ENCODE assay signal across 19 mouse cellular contexts in the genomic region with DNA sequence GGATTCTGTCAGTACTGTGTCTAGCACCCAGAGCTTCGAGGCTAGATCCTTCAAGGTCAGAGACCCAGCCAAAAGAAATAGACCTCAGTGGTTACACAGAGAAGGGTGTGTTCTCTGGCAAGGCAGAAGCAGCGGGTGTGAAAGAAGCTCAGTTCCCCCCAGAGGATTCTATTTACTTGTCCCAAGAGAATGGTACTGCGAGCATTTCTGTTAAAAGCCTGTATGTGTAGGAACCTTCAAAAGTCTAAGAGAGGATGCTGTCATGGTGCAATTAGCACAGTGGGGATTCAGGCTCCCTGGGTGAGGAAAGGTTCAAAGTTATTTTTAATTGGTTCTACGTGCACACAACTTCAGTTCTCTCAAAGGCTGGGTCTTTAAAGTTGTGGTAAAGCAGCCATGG. TPM values are rescaled to one million over a fixed set of nuclear protein-coding genes. Genes with fewer than 3 reads are reported as not detected.
DNase-seq lines count a peak whose midpoint lies in the region; ATAC-seq lines count a peak whose summit lies in the region.
"Had no signal": no experiment of that assay in that cellular context is flagged by ENCODE, and none has a peak within 500 bp of the region (broad histone marks: within the 10 kb centered on the region; RNA-seq: fewer than 3 reads in every experiment).

No protein-coding gene starts in this region.

- H3K36me3 ChIP-seq in heart, embryonic 11.5 days (ENCODE audit: control insufficient read depth, insufficient read depth, low read length) = peaks cover 5% of the 10 kb centered on the region
- H3K36me3 ChIP-seq in limb, embryonic 15.5 days = peaks cover 12% of the 10 kb centered on the region

- WGBS in heart, embryonic 11.5 days (ENCODE audit: insufficient replicate concordance) = 68% methylated on average over 4 of the region's 4 CpGs
- WGBS in limb, embryonic 15.5 days = 53% methylated on average over 4 of the region's 4 CpGs

- H3K4me2 ChIP-seq in heart, embryonic 11.5 days = no peak overlapping the region
- H3K4me2 ChIP-seq in limb, embryonic 15.5 days = no peak overlapping the region
- H3K4me2 ChIP-seq: limb, embryonic 12.5 days had no signal

- no peak overlapping the region for H3K4me3 ChIP-seq in heart, embryonic 11.5 days (ENCODE audit: low read depth, low read length)
- H3K4me3 ChIP-seq in limb, embryonic 15.5 days = no peak overlapping the region
- H3K4me3 ChIP-seq: heart, embryonic 10.5 days; limb, embryonic 12.5 days; megakaryocyte, embryonic 14.5 days had no signal

- H3K27ac ChIP-seq in heart, embryonic 11.5 days (ENCODE audit: low read depth, low read length) = no peak overlapping the region
- H3K27ac ChIP-seq in limb, embryonic 15.5 days = peak overlapping the region; percentile 86
- H3K27ac ChIP-seq: heart, embryonic 10.5 days had no signal

- no peaks in the 10 kb centered on the region for H3K27me3 ChIP-seq in heart, embryonic 11.5 days (ENCODE audit: control insufficient read depth, insufficient read depth, low read length)
- H3K27me3 ChIP-seq in limb, embryonic 15.5 days = no peaks in the 10 kb centered on the region
- H3K27me3 ChIP-seq: limb, embryonic 12.5 days had no signal

- DNase-seq in heart, adult 11 months = peak; percentile 76
- peak; percentile 68 for DNase-seq in A20 (ENCODE audit: low read depth, low spot score)
- peak; percentile 33 for DNase-seq in brain, adult 2 months (ENCODE audit: low read depth, low spot score)
- no peak for DNase-seq in frontal cortex, postnatal 10 days (ENCODE audit: low spot score in 2 of 2)
- DNase-seq in heart, postnatal 10 days = no peak
- DNase-seq in layer of hippocampus, postnatal 36 days = no peak
- DNase-seq: adrenal gland, adult 2 months; cerebellum, adult 8-10 months; gastrocnemius, postnatal 10 days; heart, postnatal 4 days; kidney, postnatal 25 days; lung, adult 18-20 months; thymus, postnatal 25 days had no signal

- no peaks in the 10 kb centered on the region for H3K9me3 ChIP-seq in heart, embryonic 11.5 days (replicated peaks; ENCODE audit: control insufficient read depth, low read length)
- H3K9me3 ChIP-seq in limb, embryonic 15.5 days = no peaks in the 10 kb centered on the region
- H3K9me3 ChIP-seq: heart, embryonic 10.5 days; limb, embryonic 12.5 days; megakaryocyte, embryonic 14.5 days had no signal

- no peak for ATAC-seq in heart, embryonic 11.5 days (replicated peaks; ENCODE audit: insufficient number of reproducible peaks, low FRiP score, low TSS enrichment)
- no peak for ATAC-seq in limb, embryonic 15.5 days (ENCODE audit: insufficient number of reproducible peaks, low FRiP score, low TSS enrichment, low read depth)
- ATAC-seq: forebrain, embryonic 14.5 days had no signal

- no peak overlapping the region for H3K9ac ChIP-seq in heart, embryonic 11.5 days (ENCODE audit: low read depth, low read length)
- H3K9ac ChIP-seq in limb, embryonic 15.5 days = no peak overlapping the region
- H3K9ac ChIP-seq: limb, embryonic 12.5 days had no signal

- intact Hi-C loops in heart, postnatal 10 days (cut with DNase I) = no loop called here

- peaks cover 6% of the 10 kb centered on the region; the same call in 1 of the 2 replicates for H3K4me1 ChIP-seq in heart, embryonic 11.5 days (ENCODE audit: control insufficient read depth, insufficient read depth, low read length)
- peaks cover 16% of the 10 kb centered on the region for H3K4me1 ChIP-seq in limb, embryonic 15.5 days
- H3K4me1 ChIP-seq: megakaryocyte, embryonic 14.5 days had no signal

RNA-seq across cellular contexts. Expression of a gene that starts 22.0 kb away (rescaled TPM):
- 21.3 and 23.2 TPM in 2 replicates for polyA plus RNA-seq in heart, embryonic 11.5 days (2014; fragmentation: Nextera tagmentation; extraction: Ambion mirVana)
- polyA plus RNA-seq in limb, embryonic 15.5 days (2015; fragmentation: Nextera tagmentation; extraction: Ambion mirVana) = 35.5 and 39.0 TPM in 2 replicates
- 1 to 10 TPM; 8.6 to 10.0 TPM for total RNA-seq in heart, postnatal 10 days (2021)
- total RNA-seq in layer of hippocampus, postnatal 36 days (2021) = 1 to 10 TPM; 7.8 TPM

RNA-seq across cellular contexts. Expression of a gene that starts 57.8 kb away (rescaled TPM):
- polyA plus RNA-seq in heart, embryonic 11.5 days (2014; fragmentation: Nextera tagmentation; extraction: Ambion mirVana) = 0.29 and 0.68 TPM in 2 replicates
- polyA plus RNA-seq in limb, embryonic 15.5 days (2015; fragmentation: Nextera tagmentation; extraction: Ambion mirVana) = 0.59 and 1.1 TPM in 2 replicates
- total RNA-seq in heart, postnatal 10 days (2021) = under 1 TPM in 1 of 2 experiments, not detected in 1; 0.40 TPM
- total RNA-seq in layer of hippocampus, postnatal 36 days (2021) = not detected

Comparison
In these comparisons a context has a peak if more than half of its experiments do, and no peak if none do; other contexts are left out.
1. DNase-seq: peak in heart, adult 11 months (single experiment), A20 (single experiment) and brain, adult 2 months (single experiment); none in frontal cortex, postnatal 10 days (0 of 2), heart, postnatal 10 days (0 of 2) and layer of hippocampus, postnatal 36 days (0 of 2).